Mouse (Mus musculus): ENCODE data around the gene Polr2b. TPM values are rescaled to one million over a fixed set of nuclear protein-coding genes. Genes with fewer than 3 reads are reported as not detected.

Gene Polr2b
- polyA plus RNA-seq, 1 experiment = 46.4 TPM

GRCm38 (mm10) chr5:77379434-77380135 lies 69.6 kb downstream of the Polr2b start:
- WGBS = 87% methylated on average over 14 of the region's 14 CpGs

GRCm38 (mm10) chr5:77380321-77380901 lies 70.5 kb downstream of the Polr2b start:
- Histone ChIP-seq H3K27ac (ENCODE audit: insufficient read depth, low read length) (no peak overlapping the region), H3K4me3 (replicated peaks; ENCODE audit: insufficient read depth, low read depth, low read length) (no peak overlapping the region), H3K4me1 (ENCODE audit: control insufficient read depth, insufficient read depth, low read length) (no peaks in the 10 kb centered on the region), H3K27me3 (ENCODE audit: control insufficient read depth, insufficient read depth, low read length) (no peaks in the 10 kb centered on the region)
- WGBS = 33% methylated on average over 17 of the region's 17 CpGs
- DNase-seq = no peak
- TF ChIP-seq POLR2A (IDR thresholded peaks at IDR 0.05; ENCODE audit: borderline replicate concordance, insufficient read depth, low read length) = no peak
- TF ChIP-seq CTCF (IDR thresholded peaks at IDR 0.05; ENCODE audit: borderline replicate concordance, insufficient read depth, low read depth, low read length) = no peak

More at GRCm38 (mm10) chr5:77379434-77380135, 69.6 kb downstream of the Polr2b start:
- Histone ChIP-seq H3K4me3 (replicated peaks; ENCODE audit: insufficient read depth, low read depth, low read length) (no peak overlapping the region), H3K4me1 (ENCODE audit: control insufficient read depth, insufficient read depth, low read length) (no peaks in the 10 kb centered on the region), H3K27ac (ENCODE audit: insufficient read depth, low read length) (no peak overlapping the region), H3K27me3 (ENCODE audit: control insufficient read depth, insufficient read depth, low read length) (no peaks in the 10 kb centered on the region)
- DNase-seq = no peak
- TF ChIP-seq POLR2A (IDR thresholded peaks at IDR 0.05; ENCODE audit: borderline replicate concordance, insufficient read depth, low read length) (no peak), CTCF (IDR thresholded peaks at IDR 0.05; ENCODE audit: borderline replicate concordance, insufficient read depth, low read depth, low read length) (no peak)

- 75% methylated on average over 7 of the region's 7 CpGs for WGBS
- no peaks in the 10 kb centered on the region for H3K27me3 ChIP-seq (ENCODE audit: control insufficient read depth, insufficient read depth, low read length)
- H3K4me3 ChIP-seq (replicated peaks; ENCODE audit: insufficient read depth, low read depth, low read length) = no peak overlapping the region
- no peak for DNase-seq
- no peak for TF ChIP-seq CTCF (IDR thresholded peaks at IDR 0.05; ENCODE audit: borderline replicate concordance, insufficient read depth, low read depth, low read length)
- TF ChIP-seq POLR2A (IDR thresholded peaks at IDR 0.05; ENCODE audit: borderline replicate concordance, insufficient read depth, low read length) = no peak
- no peaks in the 10 kb centered on the region for H3K4me1 ChIP-seq (ENCODE audit: control insufficient read depth, insufficient read depth, low read length)
- H3K27ac ChIP-seq (ENCODE audit: insufficient read depth, low read length) = no peak overlapping the region
Observed at GRCm38 (mm10) chr5:77381283-77381682, 71.3 kb downstream of the Polr2b start.

- Histone ChIP-seq H3K4me3 (replicated peaks; ENCODE audit: insufficient read depth, low read depth, low read length) (no peak overlapping the region), H3K4me1 (ENCODE audit: control insufficient read depth, insufficient read depth, low read length) (no peaks in the 10 kb centered on the region), H3K27me3 (ENCODE audit: control insufficient read depth, insufficient read depth, low read length) (no peaks in the 10 kb centered on the region), H3K27ac (ENCODE audit: insufficient read depth, low read length) (no peak overlapping the region)
- DNase-seq = no peak
- WGBS = 79% methylated on average over 5 of the region's 5 CpGs
- TF ChIP-seq POLR2A (IDR thresholded peaks at IDR 0.05; ENCODE audit: borderline replicate concordance, insufficient read depth, low read length) (no peak), CTCF (IDR thresholded peaks at IDR 0.05; ENCODE audit: borderline replicate concordance, insufficient read depth, low read depth, low read length) (no peak)
Observed at GRCm38 (mm10) chr5:77381686-77382085, 71.7 kb downstream of the Polr2b start.

- TF ChIP-seq POLR2A (IDR thresholded peaks at IDR 0.05; ENCODE audit: borderline replicate concordance, insufficient read depth, low read length) (no peak), CTCF (IDR thresholded peaks at IDR 0.05; ENCODE audit: borderline replicate concordance, insufficient read depth, low read depth, low read length) (no peak)
- Histone ChIP-seq H3K27ac (ENCODE audit: insufficient read depth, low read length) (no peak overlapping the region), H3K27me3 (ENCODE audit: control insufficient read depth, insufficient read depth, low read length) (no peaks in the 10 kb centered on the region), H3K4me1 (ENCODE audit: control insufficient read depth, insufficient read depth, low read length) (no peaks in the 10 kb centered on the region), H3K4me3 (replicated peaks; ENCODE audit: insufficient read depth, low read depth, low read length) (no peak overlapping the region)
- DNase-seq = no peak
- WGBS = 85% methylated on average over 5 of the region's 5 CpGs
Observed at GRCm38 (mm10) chr5:77383799-77384554, 74.0 kb downstream of the Polr2b start.

GRCm38 (mm10) chr5:77384724-77385123 lies 74.8 kb downstream of the Polr2b start:
- 76% methylated on average over 9 of the region's 9 CpGs for WGBS

GRCm38 (mm10) chr5:77385221-77385620 lies 75.3 kb downstream of the Polr2b start:
- Histone ChIP-seq H3K27ac (ENCODE audit: insufficient read depth, low read length) (no peak overlapping the region), H3K4me3 (replicated peaks; ENCODE audit: insufficient read depth, low read depth, low read length) (no peak overlapping the region), H3K4me1 (ENCODE audit: control insufficient read depth, insufficient read depth, low read length) (no peaks in the 10 kb centered on the region), H3K27me3 (ENCODE audit: control insufficient read depth, insufficient read depth, low read length) (no peaks in the 10 kb centered on the region)
- 77% methylated on average over 5 of the region's 5 CpGs for WGBS
- no peak for DNase-seq
- TF ChIP-seq CTCF (IDR thresholded peaks at IDR 0.05; ENCODE audit: borderline replicate concordance, insufficient read depth, low read depth, low read length) = no peak
- TF ChIP-seq POLR2A (IDR thresholded peaks at IDR 0.05; ENCODE audit: borderline replicate concordance, insufficient read depth, low read length) = no peak

More at GRCm38 (mm10) chr5:77384724-77385123, 74.8 kb downstream of the Polr2b start:
- no peak for DNase-seq
- no peak overlapping the region for H3K27ac ChIP-seq (ENCODE audit: insufficient read depth, low read length)
- H3K4me1 ChIP-seq (ENCODE audit: control insufficient read depth, insufficient read depth, low read length) = no peaks in the 10 kb centered on the region
- TF ChIP-seq CTCF (IDR thresholded peaks at IDR 0.05; ENCODE audit: borderline replicate concordance, insufficient read depth, low read depth, low read length) = no peak
- no peak for TF ChIP-seq POLR2A (IDR thresholded peaks at IDR 0.05; ENCODE audit: borderline replicate concordance, insufficient read depth, low read length)
- H3K4me3 ChIP-seq (replicated peaks; ENCODE audit: insufficient read depth, low read depth, low read length) = no peak overlapping the region
- no peaks in the 10 kb centered on the region for H3K27me3 ChIP-seq (ENCODE audit: control insufficient read depth, insufficient read depth, low read length)
